Mouse (Mus musculus) gastrocnemius, postnatal 14 days (tissue): ENCODE results near the gene Rnf187. TPM values are rescaled to one million over a fixed set of nuclear protein-coding genes. Genes with fewer than 3 reads are reported as not detected.

Source experiments
- DNase-seq: peaks from one replicate; pipeline ENCODE4 v3.0.0; 2021; ENCODE audit warnings: mixed read lengths
- intact Hi-C: fragments of 180-260 bp; cut with DNase I; formaldehyde crosslinking; loops from one replicate; pipeline ENCODE4 v1.15.1; 2025; ENCODE audit warnings: low total_unique reads
- microRNA-seq, 2 experiments: library from miRNA; unstranded; fragments of <30 nt; microRNA quantifications; one replicate each; pipeline ENCODE4 v1.2.0; 2021
- total RNA-seq, 2 experiments: library from RNA; stranded (reverse); gene quantifications; 2 replicates each; pipeline ENCODE4 v1.2.3; 2021

Rnf187 gene
- total RNA-seq, 2 experiments from 2014 or later = 126 to 139 TPM

DNA sequence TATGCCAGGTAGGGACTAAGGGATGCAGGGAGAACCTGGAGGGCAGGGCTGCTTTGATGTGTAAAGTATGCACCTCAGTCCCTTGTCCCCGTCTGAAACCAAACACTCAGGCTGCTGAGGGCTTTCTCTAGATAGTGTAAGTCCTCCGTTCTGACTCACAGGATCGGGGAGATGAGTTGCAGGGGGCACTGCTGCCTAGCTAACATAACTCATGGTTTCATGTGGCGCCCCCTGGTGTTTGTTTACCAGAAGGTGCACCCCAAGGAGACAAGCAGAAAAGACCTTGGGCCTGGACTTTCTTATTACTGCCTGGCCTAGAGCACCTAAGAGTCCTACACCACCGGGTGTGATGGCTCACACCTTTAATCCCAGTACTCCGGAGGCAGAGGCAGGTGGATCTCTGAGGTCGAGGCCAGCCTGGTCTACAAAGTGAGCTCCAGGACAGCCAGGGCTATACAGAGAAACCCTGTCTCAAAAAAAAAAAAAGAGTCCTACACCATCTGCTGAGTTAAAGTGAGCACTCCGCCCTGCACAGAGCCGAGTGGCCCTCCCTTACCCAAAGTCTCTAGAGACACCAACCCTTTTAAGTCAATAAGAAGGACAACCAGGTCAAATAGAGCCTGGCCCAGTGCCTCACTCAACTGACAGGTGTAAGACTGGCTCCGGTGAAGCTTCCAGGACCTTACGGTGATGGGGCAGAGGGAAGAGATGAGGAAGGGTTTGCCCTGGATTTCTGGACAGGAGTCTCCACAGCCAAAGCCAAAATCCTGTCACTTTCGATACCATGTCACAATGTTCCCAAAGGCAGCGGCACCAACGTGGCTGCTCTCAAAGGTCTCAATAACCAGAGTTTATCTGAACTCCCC lies 21.6 kb downstream of the Rnf187 start:
- no peak for DNase-seq
- intact Hi-C loops = no loop called here

DNA sequence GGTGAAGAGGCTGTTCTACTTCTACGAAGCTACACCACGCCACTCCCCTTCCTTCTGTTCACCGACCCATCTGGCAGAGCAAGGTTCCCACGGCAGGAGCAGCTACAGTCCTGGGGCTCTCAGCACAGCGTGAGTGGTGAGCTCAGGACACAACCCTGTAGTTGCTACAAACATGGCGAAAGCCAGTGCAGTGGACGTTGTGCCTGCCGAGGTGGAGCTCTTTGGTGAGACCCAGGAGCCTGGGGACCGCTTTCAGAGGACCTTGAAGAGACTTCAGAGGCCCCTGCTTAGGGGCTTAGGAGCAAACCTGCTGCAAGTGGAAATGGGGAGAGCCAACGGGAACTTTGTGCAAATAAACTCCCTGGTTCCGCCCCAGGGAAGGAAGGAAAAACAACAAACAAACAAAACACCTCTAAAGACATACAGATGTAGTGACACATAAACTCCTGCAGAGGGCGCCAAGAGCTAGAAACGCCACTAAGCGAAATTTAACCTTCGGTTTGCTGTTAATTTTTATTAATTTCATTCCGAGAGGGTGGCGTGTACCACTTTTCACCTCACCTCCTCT lies 24.2 kb downstream of the Rnf187 start:
- no peak for DNase-seq
- intact Hi-C loops = no loop called here

GRCm38 (mm10) chr11:58913776-58914175 lies 24.9 kb downstream of the Rnf187 start:
- intact Hi-C loops = no loop called here
- DNase-seq = no peak

- intact Hi-C loops = no loop called here
- DNase-seq = no peak
Observed at GRCm38 (mm10) chr11:58904838-58905237, 33.9 kb downstream of the Rnf187 start.

DNA sequence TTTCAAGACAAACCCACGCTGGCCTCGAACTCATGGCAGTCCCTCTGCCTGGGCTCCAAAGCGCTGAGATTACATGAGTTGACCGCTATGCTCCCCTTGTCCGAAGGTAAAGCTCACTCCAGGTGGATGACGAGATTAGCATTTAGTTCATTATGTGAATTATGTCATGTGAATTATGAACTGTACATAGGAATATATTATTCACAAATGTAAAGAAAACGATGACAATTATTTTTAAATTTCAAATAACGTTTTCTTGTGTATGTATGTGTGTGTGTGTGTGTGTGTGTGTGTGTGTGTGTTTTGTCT lies 34.4 kb downstream of the Rnf187 start:
- DNase-seq = no peak
- intact Hi-C loops = no loop called here

DNA sequence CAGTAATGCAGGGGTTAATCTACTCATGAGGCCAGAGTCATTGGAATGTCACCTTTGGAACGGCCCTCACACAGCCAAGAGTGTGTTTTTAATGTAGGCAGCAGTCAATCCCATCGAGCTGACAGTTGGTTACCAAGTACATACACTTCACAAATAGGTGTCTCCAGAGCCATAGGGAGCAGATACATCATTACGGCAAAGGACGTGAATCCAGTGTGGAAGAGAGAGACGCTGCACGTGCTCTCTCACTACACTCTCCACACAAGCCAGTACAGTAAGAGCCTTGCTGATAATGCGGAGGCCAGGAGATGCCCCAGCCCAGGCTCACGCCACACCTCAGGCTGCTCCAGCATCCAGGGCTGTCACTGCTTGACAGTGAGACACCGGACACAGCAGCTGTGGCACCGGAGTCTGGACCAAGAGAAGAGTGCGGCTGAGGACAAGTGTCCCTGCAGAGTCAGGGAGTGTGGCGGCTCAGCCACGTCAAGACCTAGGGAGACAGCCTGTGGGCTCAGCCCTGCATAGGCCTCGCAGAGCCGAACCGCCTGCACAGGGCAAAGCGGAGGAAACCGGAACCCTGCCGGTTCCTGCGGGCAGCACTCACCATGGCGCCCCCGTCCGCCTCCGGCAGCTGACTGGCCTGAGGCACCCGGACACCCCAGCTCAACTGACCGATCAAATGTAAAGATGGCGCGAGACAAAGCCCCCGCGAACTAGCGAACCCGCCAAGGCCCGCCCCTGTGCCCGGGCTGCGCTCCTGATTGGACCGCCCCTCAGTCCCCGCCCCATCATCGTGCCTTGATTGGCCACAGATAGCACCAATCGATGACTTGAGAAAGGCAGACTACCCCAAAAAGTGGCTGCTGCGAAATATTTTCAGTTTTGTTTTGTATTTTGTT lies 35.0 kb downstream of the Rnf187 start, which contains the start of gene Zfp39:
TSS of gene Zfp39 (minus strand) at position 715 of the 899 bp plus-strand sequence.
- peak; percentile 95 for DNase-seq
- intact Hi-C loops = no loop called here

DNA sequence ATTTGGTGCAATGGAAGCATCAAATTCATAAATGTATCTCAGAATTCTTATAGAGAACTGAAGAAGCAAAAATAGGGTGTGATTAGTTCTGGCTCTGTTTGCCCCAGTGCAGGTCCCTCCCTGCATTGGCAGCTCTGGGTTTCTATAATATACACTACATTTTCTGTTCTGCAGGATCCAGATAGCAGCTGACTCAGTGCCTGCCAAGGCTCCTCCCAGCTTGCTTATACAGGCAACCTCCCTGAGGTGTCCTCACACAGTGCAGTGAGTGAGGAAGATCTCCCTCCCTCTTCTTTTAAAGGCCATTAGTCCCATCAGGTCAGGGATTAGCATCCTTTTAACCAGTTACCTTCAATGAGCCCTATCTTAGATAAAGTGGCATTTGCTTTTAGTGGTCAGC lies 37.6 kb downstream of the Rnf187 start:
- intact Hi-C loops = no loop called here
- DNase-seq = no peak

GRCm38 (mm10) chr11:58897485-58897884 lies 41.2 kb downstream of the Rnf187 start:
- intact Hi-C loops = no loop called here
- no peak for DNase-seq

DNA sequence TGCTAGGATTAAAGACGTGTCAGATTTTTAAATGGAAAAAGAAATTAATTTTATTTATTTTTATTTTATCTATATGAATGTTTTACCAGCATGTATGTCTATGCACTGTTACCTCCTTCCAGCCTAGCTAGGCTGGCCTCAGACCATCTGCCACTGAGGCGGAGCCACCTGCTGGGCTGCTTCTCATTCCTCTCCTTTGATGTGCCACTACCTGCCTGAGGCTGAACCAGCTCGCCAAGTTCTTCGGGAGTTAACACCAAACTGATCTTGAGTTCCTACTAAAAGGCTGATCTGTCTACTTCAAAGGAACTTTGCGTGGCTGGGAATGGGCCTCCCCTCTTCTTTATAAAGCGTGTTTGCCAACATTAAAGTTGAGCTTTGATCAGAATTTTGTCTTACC lies 44.3 kb downstream of the Rnf187 start:
- intact Hi-C loops = no loop called here
- no peak for DNase-seq

GRCm38 (mm10) chr11:58890511-58890910 lies 48.2 kb downstream of the Rnf187 start:
- intact Hi-C loops = no loop called here
- no peak for DNase-seq

DNA sequence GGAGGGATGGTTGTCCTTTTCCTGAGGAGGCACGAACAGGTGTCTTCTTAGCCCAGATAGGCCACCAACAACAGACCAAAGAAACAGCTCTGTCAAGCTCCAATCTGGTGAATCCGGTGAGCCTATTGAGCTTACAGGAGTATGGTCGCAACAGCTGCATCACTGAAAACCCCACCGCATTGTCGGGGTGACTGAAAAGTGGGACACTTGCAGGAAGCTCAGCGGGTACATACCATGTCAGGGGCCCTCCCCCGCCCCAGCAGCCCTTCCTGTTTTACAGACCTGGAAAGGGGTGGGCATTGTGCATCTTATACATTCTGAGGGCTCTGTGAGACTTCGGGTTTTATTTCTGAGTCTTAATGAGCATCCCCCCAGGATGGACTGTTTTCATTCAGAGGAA lies 55.0 kb downstream of the Rnf187 start:
- no peak for DNase-seq

More for the DNA sequence above, 55.0 kb downstream of the Rnf187 start:
- intact Hi-C loops = no loop called here

Small RNAs within 50 kb of the gene (microRNA-seq; reads per million reads assigned to microRNA genes)
- 0 reads per million in 2 experiments for gene Gm44313

Other genes with a start within 250 kb of the Rnf187 start
- gene Olfr319, start 239.8 kb downstream of the Rnf187 start, total RNA-seq = not detected
- gene Olfr318, start 214.9 kb downstream of the Rnf187 start, total RNA-seq = not detected
- not detected for gene Olfr317, start 199.7 kb downstream of the Rnf187 start, total RNA-seq
- not detected for gene Olfr316, start 186.2 kb downstream of the Rnf187 start, total RNA-seq
- gene Olfr315, start 165.7 kb downstream of the Rnf187 start, total RNA-seq = not detected
- not detected for gene Olfr314, start 156.0 kb downstream of the Rnf187 start, total RNA-seq
- gene Fam183b, start 137.0 kb downstream of the Rnf187 start, total RNA-seq = not detected
- gene Olfr313, start 123.9 kb downstream of the Rnf187 start, total RNA-seq = not detected
- gene Olfr312, start 109.7 kb downstream of the Rnf187 start, total RNA-seq = not detected
- gene Olfr311, start 99.7 kb downstream of the Rnf187 start, total RNA-seq = not detected
- 1 to 10 TPM; 1.3 to 1.7 TPM for gene Gm12258, start 91.8 kb downstream of the Rnf187 start, total RNA-seq
- 1 to 10 TPM; 1.4 to 1.6 TPM for gene 2810021J22Rik, start 71.7 kb downstream of the Rnf187 start, total RNA-seq
- gene Zfp39, start 34.7 kb downstream of the Rnf187 start, total RNA-seq = 1 to 10 TPM; 4.1 to 5.3 TPM
- not detected for gene Btnl10, start 21.0 kb downstream of the Rnf187 start, total RNA-seq
- 1 to 10 TPM; 2.1 to 3.7 TPM for gene Hist3h2ba, start 10.0 kb upstream of the Rnf187 start, total RNA-seq
- gene Hist3h2a, start 15.8 kb upstream of the Rnf187 start, total RNA-seq = 10 to 100 TPM; 15.1 to 16.8 TPM
- gene Trim17, start 15.8 kb upstream of the Rnf187 start, total RNA-seq = under 1 TPM in 1 of 2 experiments, not detected in 1; 0.29 TPM
- gene Trim11, start 39.2 kb upstream of the Rnf187 start, total RNA-seq = 1 to 10 TPM; 9.3 to 9.6 TPM
- gene Obscn, start 197.5 kb upstream of the Rnf187 start, total RNA-seq = 100 to 1,000 TPM; 708 to 848 TPM
- gene Iba57, start 224.8 kb upstream of the Rnf187 start, total RNA-seq = 10 to 100 TPM in 1 of 2 experiments, 1 to 10 TPM in 1; 7.7 to 10.6 TPM
- under 1 TPM; 0.27 to 0.62 TPM for gene Gjc2, start 244.3 kb upstream of the Rnf187 start, total RNA-seq